Mouse (Mus musculus): ENCODE results near the gene Tbp. TPM values are rescaled to one million over a fixed set of nuclear protein-coding genes. Genes with fewer than 3 reads are reported as not detected.
A peak's percentile ranks its signal among the peaks of the same experiment; 100 is the strongest.

Tbp gene
- 50.8 and 52.9 TPM in 2 replicates for polyA plus RNA-seq (2015; fragmentation: Nextera tagmentation; extraction: Ambion mirVana)

- H3K9ac ChIP-seq, result peak within 1 kb of the TSS; percentile 94
- H3K4me3 ChIP-seq, result peak within 1 kb of the TSS; percentile 93
- peak within 1 kb of the TSS; percentile 82 for H3K4me2 ChIP-seq (replicated peaks)
- ATAC-seq (ENCODE audit: low FRiP score, low read depth), result peak; percentile 91
- no peaks in the 10 kb centered on the region for H3K27me3 ChIP-seq
- H3K9me3 ChIP-seq, result no peaks in the 10 kb centered on the region
- peaks cover 35% of the 10 kb centered on the region for H3K4me1 ChIP-seq
- H3K27ac ChIP-seq, result peak within 1 kb of the TSS; percentile 64
- peaks cover 29% of the 10 kb centered on the region for H3K36me3 ChIP-seq
- under 1% methylated on average over 63 of the region's 63 CpGs for WGBS
These were observed at the start of gene Tbp, which contains the start of gene Psmb1 for GRCm38 (mm10) chr17:15499656-15500394. Gene Tbp, plus strand, starts transcription at chr17:15499888. Gene Psmb1, minus strand, starts transcription at chr17:15499751.

DNA sequence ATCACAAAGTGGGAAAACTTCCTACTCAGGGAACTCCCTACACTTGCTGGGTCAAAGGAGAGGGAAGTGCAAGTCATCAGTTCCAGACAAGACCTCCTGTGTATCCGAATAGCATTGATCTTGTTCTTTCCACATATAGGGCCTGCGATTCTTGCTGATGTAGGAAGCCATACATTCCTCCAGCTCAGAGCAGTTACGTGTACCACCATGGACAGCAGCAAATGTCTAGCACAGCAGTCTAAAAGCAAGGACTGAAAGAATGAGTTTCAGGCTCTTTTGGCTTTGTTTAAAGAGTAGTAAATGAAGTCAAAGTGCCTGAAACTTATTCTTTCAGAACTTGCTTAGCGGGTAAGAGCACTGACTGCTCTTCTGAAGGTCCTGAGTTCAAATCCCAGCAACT, 44.5 kb upstream of the Tbp start:
- WGBS, result 71% methylated on average over 4 of the region's 4 CpGs
- Histone ChIP-seq H3K27me3 (no peaks in the 10 kb centered on the region), H3K27ac (no peak overlapping the region), H3K4me3 (no peak overlapping the region), H3K9ac (no peak overlapping the region), H3K4me2 (replicated peaks) (no peak overlapping the region), H3K4me1 (no peaks in the 10 kb centered on the region), H3K9me3 (no peaks in the 10 kb centered on the region), H3K36me3 (no peaks in the 10 kb centered on the region)
- no peak for ATAC-seq (ENCODE audit: low FRiP score, low read depth)

GRCm38 (mm10) chr17:15456595-15456994, 43.1 kb upstream of the Tbp start:
- 86% methylated on average over 2 of the region's 2 CpGs for WGBS
- Histone ChIP-seq H3K4me1 (no peaks in the 10 kb centered on the region), H3K36me3 (no peaks in the 10 kb centered on the region), H3K4me3 (no peak overlapping the region), H3K9me3 (no peaks in the 10 kb centered on the region), H3K27ac (no peak overlapping the region), H3K9ac (no peak overlapping the region), H3K4me2 (replicated peaks) (no peak overlapping the region), H3K27me3 (no peaks in the 10 kb centered on the region)
- no peak for ATAC-seq (ENCODE audit: low FRiP score, low read depth)

DNA sequence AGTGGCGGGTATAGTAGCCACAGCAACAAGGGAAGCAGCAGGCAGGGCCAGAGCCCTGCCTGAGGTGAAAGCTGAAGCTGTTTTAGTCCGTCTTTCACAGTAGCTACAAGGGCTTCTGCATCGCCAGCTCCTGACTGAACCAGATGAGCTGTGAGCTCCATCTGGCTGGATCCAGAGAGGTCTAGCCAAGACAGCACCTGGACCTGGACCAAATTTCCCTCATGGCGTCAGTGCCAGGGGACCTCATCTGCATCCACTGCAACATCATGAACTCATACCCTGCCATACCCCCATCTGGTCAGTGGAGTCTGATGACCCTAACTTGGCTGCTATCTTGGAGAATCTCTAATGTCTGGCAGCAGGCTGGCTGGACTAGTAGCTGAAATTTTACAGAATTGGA, 39.9 kb upstream of the Tbp start:
- Histone ChIP-seq H3K9ac (no peak overlapping the region), H3K9me3 (no peaks in the 10 kb centered on the region), H3K27me3 (no peaks in the 10 kb centered on the region), H3K36me3 (peaks cover 3% of the 10 kb centered on the region; the same call in 1 of the 2 replicates), H3K4me2 (replicated peaks) (no peak overlapping the region), H3K4me3 (no peak overlapping the region), H3K27ac (no peak overlapping the region), H3K4me1 (no peaks in the 10 kb centered on the region)
- WGBS, result 81% methylated on average over 4 of the region's 4 CpGs
- ATAC-seq (ENCODE audit: low FRiP score, low read depth), result no peak

DNA sequence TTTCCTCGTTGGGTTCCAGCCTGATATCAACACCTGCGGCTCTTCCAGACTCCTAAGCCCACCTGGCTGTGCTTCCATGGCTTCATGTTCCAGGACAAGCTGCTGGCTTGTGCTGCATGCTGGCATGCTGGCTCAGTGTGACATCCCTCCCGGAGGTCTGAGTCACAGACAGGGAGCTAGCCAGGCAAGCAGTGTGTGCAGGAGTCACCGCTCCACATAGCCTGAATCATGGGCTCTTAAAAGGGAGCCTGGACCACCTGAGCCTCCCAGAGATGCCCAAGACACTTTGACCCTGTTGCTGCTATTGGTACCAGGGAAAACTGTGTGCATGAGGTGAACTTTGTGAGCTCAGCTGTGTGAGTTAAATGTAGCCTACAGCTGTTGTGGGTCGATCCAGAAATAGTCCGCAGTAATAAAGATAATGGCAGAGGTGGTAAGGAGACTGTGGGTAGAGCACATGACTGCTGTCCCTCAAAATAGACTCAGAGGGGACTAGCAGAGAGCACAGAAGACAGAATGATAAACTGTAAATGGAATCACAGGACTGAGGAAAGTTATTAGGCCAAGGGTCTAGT, 37.7 kb upstream of the Tbp start:
- H3K9ac ChIP-seq, result no peak overlapping the region
- H3K4me1 ChIP-seq, result no peaks in the 10 kb centered on the region
- 0 out of 2 replicates have a peak, but pooled peaks have one; percentile 51 for ATAC-seq (ENCODE audit: low FRiP score, low read depth)
- H3K9me3 ChIP-seq, result no peaks in the 10 kb centered on the region
- no peak overlapping the region for H3K4me3 ChIP-seq
- no peak overlapping the region for H3K27ac ChIP-seq
- H3K4me2 ChIP-seq (replicated peaks), result no peak overlapping the region
- H3K27me3 ChIP-seq, result no peaks in the 10 kb centered on the region
- WGBS, result 94% methylated on average over 6 of the region's 6 CpGs
- peaks cover 7% of the 10 kb centered on the region; the same call in 1 of the 2 replicates for H3K36me3 ChIP-seq

- WGBS, result 26% methylated on average over 5 of the region's 5 CpGs
- Histone ChIP-seq H3K9ac (no peak overlapping the region), H3K4me3 (no peak overlapping the region), H3K36me3 (peaks cover 37% of the 10 kb centered on the region), H3K27ac (no peak overlapping the region), H3K27me3 (no peaks in the 10 kb centered on the region), H3K4me2 (replicated peaks) (no peak overlapping the region), H3K4me1 (no peaks in the 10 kb centered on the region), H3K9me3 (no peaks in the 10 kb centered on the region)
- ATAC-seq (ENCODE audit: low FRiP score, low read depth), result no peak
These were observed 32.0 kb upstream of the Tbp start for GRCm38 (mm10) chr17:15467669-15468068.

DNA sequence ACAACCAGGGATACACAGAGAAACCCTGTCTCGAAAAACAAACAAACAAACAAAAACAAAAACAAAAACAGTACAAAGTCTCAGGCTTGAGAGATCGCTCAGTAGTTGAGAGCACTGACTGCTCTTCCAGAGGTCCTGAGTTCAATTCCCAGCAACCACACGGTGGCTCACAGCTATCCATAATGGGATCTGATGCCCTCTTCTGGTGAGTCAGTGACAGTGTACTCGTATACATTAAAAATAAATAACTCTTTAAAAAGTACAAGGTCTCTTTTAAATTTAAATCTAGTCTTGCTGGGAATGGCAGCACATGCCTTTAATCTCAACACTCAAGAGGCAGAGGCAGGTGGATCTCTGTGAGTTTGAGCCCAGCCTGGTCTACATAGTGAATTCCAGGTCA, 27.0 kb upstream of the Tbp start:
- no peaks in the 10 kb centered on the region for H3K4me1 ChIP-seq
- H3K4me2 ChIP-seq (replicated peaks), result no peak overlapping the region
- WGBS, result 89% methylated on average over 4 of the region's 4 CpGs
- H3K27ac ChIP-seq, result no peak overlapping the region
- no peak overlapping the region for H3K4me3 ChIP-seq
- no peaks in the 10 kb centered on the region for H3K9me3 ChIP-seq
- no peaks in the 10 kb centered on the region for H3K27me3 ChIP-seq
- no peak overlapping the region for H3K9ac ChIP-seq
- ATAC-seq (ENCODE audit: low FRiP score, low read depth), result no peak
- H3K36me3 ChIP-seq, result peaks cover 82% of the 10 kb centered on the region

GRCm38 (mm10) chr17:15490542-15490941, 9.1 kb upstream of the Tbp start:
- no peaks in the 10 kb centered on the region for H3K27me3 ChIP-seq
- no peak overlapping the region for H3K27ac ChIP-seq
- 93% methylated on average over 7 of the region's 7 CpGs for WGBS
- H3K9me3 ChIP-seq, result no peaks in the 10 kb centered on the region
- H3K4me3 ChIP-seq, result no peak overlapping the region
- no peak overlapping the region for H3K4me2 ChIP-seq (replicated peaks)
- H3K9ac ChIP-seq, result no peak overlapping the region
- 0 out of 2 replicates have a peak, but pooled peaks cover 3% of the 10 kb centered on the region for H3K4me1 ChIP-seq
- ATAC-seq (ENCODE audit: low FRiP score, low read depth), result no peak
- peaks cover 64% of the 10 kb centered on the region for H3K36me3 ChIP-seq

- Histone ChIP-seq H3K4me2 (replicated peaks) (peak overlapping the region; percentile 82), H3K36me3 (peaks cover 32% of the 10 kb centered on the region), H3K9me3 (no peaks in the 10 kb centered on the region), H3K9ac (peak overlapping the region; percentile 88), H3K27me3 (no peaks in the 10 kb centered on the region), H3K4me1 (peaks cover 36% of the 10 kb centered on the region), H3K27ac (peak overlapping the region; percentile 91), H3K4me3 (peak overlapping the region; percentile 93)
- WGBS, result under 1% methylated on average over 50 of the region's 50 CpGs
- ATAC-seq (ENCODE audit: low FRiP score, low read depth), result peak; percentile 96
These were observed 1.6 kb upstream of the Tbp start for GRCm38 (mm10) chr17:15497882-15498752.

GRCm38 (mm10) chr17:15498753-15499113, 955 bp upstream of the Tbp start:
- Histone ChIP-seq H3K9ac (peak overlapping the region; percentile 88), H3K27ac (0 out of 2 replicates have a peak overlapping the region, but pooled peaks have one; percentile 64), H3K4me1 (peaks cover 36% of the 10 kb centered on the region), H3K27me3 (no peaks in the 10 kb centered on the region), H3K4me3 (peak overlapping the region; percentile 93), H3K4me2 (replicated peaks) (peak overlapping the region; percentile 82), H3K36me3 (peaks cover 29% of the 10 kb centered on the region), H3K9me3 (no peaks in the 10 kb centered on the region)
- WGBS, result 48% methylated on average over 7 of the region's 7 CpGs
- ATAC-seq (ENCODE audit: low FRiP score, low read depth), result no peak

GRCm38 (mm10) chr17:15510694-15511093, 11.0 kb downstream of the Tbp start:
- Histone ChIP-seq H3K9me3 (peaks cover 5% of the 10 kb centered on the region; the same call in 1 of the 2 replicates), H3K4me1 (no peaks in the 10 kb centered on the region), H3K4me3 (no peak overlapping the region), H3K36me3 (peaks cover 96% of the 10 kb centered on the region), H3K4me2 (replicated peaks) (no peak overlapping the region), H3K27ac (no peak overlapping the region), H3K27me3 (no peaks in the 10 kb centered on the region), H3K9ac (no peak overlapping the region)
- ATAC-seq (ENCODE audit: low FRiP score, low read depth), result no peak
- WGBS, result 92% methylated on average over 2 of the region's 2 CpGs

DNA sequence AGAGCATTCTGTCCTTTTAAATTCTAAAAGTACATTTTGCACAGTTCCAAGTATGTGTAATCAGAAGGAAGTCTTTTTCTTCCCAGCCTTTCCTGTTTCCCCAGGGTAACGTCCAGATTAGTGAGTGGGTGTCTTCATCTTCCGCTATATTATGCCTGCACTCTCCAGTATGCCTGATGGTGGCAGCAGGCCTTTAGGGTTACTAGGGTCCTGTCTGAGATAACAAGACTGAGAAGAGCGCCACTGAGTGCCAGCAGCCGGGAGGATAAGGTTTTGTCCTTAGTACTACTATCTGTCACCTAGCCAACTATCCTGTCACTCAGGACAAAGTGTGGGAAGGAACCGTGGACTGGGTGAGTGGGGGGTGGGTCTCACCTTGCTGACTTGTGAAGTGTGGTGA, 18.1 kb downstream of the Tbp start:
- Histone ChIP-seq H3K36me3 (peaks cover 92% of the 10 kb centered on the region), H3K9ac (no peak overlapping the region), H3K9me3 (no peaks in the 10 kb centered on the region), H3K27me3 (no peaks in the 10 kb centered on the region), H3K4me3 (no peak overlapping the region), H3K4me2 (replicated peaks) (no peak overlapping the region), H3K4me1 (no peaks in the 10 kb centered on the region), H3K27ac (no peak overlapping the region)
- ATAC-seq (ENCODE audit: low FRiP score, low read depth), result no peak
- 81% methylated on average over 5 of the region's 5 CpGs for WGBS

Measured in limb, embryonic 13.5 days (tissue).